Mouse (Mus musculus) kidney, postnatal 10 days (tissue): ENCODE results near the gene Clba1.
"Not testable (repeated sequence)": the region's sequence is repeated elsewhere in the genome, so short reads cannot be mapped to it uniquely, and the experiment has no call there.

ENCODE experiments used
- DNase-seq: peaks from one replicate; pipeline ENCODE4 v3.0.0; 2021; ENCODE audit warnings: mixed read lengths

Clba1 gene

DNA sequence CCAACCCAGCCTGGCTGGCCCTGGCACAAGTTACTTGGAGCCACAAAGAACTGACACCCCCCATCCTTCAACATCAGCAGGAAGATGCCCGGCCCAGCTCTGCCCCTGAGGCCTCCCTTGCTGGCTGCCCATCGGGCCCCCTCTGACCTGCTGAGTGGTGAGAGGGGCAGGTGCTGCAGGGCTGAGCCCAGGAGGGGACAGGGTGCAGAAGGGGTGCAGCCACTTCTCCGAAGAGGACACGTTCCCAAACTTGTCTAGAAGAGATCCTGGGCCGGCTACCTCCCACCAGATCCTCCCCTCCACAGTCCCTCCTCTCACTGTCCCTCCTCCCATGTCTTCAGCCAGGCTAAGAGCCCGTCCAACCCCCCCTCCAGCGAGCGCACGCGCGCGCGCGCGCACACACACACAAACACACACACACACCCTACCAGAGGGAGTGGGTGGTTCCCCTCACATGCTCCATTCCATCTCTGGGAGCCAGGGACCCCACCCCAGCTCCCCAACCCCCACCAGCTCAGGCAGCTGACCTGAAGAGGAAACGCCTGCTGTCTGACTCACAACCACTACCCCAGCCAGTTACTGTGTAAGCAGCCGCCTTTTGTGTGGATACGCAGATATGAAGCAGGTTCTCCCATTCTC lies 13.2 kb upstream of the Clba1 start:
- DNase-seq = no peak

DNA sequence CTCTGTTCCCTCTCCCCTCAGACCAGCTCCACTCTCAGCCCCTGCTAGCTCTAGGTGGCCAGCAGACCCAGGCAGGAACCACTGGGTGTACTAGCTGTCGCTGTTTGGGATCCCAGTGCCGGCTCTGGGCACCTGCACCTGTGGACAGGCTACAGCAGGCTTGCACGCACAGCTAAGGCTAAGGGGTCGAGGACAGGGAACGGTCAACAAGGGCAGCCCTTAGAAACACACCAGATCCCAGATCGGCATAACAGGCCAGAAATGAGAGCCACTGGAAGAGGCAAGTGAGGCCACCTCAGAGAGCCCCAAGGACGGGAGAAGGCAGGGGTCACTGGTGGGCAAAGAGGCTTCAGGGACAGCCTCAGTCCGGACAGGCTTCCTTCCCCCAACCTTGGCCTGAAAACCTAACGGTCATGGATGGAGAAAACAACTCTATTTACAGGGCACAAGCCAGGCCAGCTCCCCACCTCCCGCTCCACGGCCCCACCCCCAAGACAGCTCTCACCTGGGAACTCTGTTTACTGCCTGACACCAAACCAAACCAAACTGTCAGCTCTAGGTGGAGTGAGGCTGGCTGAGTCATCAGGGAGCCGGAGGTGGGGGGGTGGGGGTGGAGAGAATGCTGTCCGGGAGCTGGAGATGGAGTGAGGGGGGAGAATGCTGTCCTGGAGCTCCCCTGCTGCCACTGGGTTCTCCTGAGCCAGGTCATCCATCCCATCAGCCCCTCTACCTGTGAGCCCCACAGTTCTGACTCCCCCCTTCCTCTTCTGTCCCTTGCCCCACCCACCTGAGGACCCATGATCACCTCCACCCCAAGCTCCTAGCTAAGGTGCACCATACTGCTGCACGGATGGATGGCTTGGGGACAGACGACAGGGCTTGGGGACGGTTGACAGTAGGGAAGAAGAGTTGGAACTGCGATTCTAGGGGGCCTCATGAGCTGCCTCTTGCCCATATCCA lies 11.9 kb upstream of the Clba1 start:
- no peak for DNase-seq

DNA sequence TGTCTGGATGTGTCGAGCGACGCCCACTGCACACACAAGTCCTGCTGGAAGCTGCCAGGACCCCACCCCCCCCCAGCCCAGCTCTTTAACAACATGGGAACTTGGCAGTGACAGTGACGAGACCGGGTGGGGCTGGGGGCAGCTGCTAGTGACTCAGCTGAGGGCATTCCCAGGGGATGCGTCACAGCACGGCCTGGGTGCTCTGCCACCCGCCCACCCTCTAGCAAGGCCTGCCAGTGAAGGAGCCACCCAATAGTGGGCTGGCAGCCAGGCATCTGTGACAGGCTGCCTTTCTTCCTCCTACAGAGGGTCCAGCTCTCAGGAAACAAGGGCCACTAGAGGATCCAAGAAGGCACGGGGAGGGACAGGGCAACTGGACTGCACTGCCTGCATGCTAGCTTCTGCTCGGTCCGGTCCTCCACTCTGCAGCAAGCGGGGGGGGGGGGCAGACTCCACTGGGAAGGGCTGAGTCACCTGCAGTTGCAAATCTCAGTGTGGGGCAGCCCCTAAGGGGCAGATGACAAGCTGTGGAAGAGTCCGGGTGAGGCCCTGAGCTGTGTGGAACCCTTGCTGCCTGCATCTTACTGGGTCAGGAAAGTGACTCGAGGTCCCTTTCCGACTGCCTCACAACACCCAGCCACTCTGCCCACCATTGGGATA lies 10.9 kb upstream of the Clba1 start:
- no peak for DNase-seq

- DNase-seq = peak; percentile 52
These were observed 10.4 kb upstream of the Clba1 start for GRCm38 (mm10) chr12:112798332-112798681.

DNA sequence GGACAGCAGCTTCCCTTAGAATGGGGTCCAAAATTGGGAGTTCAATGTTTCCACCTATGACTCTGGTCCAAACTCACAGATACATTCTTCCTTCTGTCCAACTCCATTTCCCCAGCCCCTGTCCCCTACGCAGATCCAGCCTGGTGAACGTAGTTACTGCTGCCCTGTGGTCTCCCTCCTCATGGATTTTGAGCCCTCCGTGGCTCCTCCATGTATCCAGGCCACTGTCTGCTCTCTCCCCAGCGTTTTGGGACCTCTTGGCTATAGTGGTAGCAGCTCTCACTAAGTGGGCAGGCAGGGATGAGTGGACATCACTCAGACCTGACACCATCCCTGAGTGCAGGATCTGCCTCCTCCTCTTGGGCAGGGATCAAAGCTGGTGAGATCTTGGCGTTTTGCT lies 10.0 kb upstream of the Clba1 start:
- no peak for DNase-seq

GRCm38 (mm10) chr12:112799237-112799970 lies 9.3 kb upstream of the Clba1 start:
- DNase-seq = no peak

DNA sequence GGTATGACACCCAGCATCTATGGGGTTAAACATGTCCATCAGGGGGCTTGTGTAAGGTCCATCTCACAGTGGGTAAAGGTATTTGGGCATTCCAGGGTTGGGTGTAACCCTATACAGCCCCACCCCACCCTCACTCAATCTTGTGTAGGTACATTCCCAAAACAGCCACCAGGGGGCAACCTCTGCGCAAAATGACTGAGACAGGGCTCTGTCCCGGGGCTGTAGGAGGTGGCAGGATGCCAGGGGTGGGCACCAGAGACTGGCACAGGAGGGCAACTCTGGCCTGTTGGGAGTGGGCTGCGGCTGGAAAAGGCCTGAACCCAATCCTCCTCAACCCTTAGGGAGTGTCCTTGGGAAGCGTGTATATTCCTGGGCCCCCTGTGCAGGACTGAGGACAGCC lies 8.3 kb upstream of the Clba1 start:
- peak; percentile 83 for DNase-seq

DNA sequence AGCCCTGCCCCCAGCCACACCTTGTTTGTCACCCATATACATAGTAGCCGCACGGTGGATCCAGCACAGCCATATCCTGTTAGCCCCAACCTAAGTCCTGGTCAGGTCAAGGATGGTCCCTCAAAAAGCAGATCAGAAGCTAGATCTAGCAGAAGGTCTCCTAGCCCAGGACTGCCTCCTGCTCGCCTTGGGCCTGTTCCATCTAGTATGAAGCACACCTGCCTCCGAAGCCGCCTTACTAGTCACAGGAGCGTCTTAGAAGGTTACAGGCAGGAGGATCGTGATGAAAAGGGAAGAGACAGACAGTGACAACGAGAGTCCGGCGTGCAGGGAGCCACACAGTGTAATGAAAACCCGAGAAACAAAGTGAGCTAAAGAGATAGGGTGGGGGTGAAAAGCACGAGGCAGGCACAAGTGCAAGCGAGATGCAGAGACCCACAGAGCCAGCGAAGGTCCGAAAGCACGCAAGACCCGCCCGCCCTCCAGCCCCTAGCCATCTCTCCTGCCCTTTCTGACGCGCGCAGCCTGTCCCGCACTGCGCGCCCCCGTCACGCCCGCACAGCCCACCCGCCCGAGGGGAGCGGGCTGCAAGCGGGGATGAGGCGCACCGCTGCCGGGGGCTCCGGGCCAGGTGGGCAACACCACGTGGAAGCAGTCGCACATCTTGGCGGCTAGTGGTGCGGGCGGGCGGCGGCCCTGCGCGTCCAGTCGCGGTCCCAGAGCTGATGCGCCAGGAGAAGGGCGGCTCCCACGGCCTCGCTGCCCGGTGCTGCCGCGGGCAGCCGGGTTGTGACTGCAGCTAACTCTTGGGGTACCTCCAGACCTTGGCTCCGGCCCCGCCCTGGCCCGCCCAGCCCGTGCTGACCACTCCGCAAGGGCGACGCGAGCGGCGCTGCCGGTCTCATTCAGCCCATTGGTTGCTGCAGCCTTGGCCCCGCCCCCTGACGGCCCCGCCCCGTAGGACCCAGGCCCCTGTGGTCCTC lies 6.6 kb upstream of the Clba1 start, which contains the start of gene Ahnak2:
TSS of gene Ahnak2 (minus strand) at position 794 of the 983 bp plus-strand sequence.
- peak; percentile 70 for DNase-seq

GRCm38 (mm10) chr12:112802917-112803316 lies 5.8 kb upstream of the Clba1 start:
- no peak for DNase-seq

GRCm38 (mm10) chr12:112804046-112804445 lies 4.7 kb upstream of the Clba1 start:
- peak; percentile 53 for DNase-seq

DNA sequence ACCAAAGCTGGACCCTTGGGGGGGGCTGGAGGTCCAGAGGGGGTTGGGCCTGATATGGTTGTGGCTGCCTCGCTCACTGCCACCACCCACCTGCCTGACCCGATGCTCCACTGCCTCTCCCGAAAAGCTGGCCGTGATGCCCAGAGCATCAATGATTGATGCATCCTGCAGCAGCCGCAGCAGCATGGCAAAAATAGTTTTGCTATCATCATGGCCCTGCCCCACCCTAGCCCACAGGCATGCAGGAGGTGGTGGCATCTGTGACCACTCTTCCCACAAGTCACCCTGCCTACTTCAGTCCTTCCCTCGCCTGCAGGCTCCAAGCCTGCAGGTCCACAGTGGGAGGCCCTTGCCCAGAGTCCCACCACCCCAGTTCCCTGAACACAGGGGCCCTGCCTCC lies 2.7 kb upstream of the Clba1 start:
- DNase-seq = no peak

- no peak for DNase-seq
These were observed 941 bp upstream of the Clba1 start for GRCm38 (mm10) chr12:112807796-112808195.

DNA sequence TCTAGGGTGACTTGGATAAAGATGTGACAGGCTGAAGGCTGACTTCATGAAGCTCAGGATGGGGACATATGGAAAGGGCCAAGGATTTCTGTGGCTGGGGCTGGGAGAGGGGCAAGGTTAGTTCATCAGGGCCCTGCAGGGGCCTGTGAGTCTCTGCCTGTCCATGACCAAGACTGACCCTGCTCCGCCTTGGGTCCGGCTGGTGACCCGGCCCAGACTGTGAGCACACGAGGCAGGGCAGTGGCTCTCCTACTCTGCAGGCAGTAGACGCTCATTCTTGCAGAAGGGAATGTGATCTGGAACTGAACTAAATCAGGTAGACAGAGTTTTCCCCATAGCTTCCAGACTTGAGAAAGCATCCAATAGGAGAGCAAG lies 538 bp upstream of the Clba1 start:
- DNase-seq = no peak

GRCm38 (mm10) chr12:112809641-112810040 lies 904 bp downstream of the Clba1 start:
- no peak for DNase-seq

GRCm38 (mm10) chr12:112810092-112810885 lies 1.6 kb downstream of the Clba1 start:
- DNase-seq = no peak

GRCm38 (mm10) chr12:112813370-112813769 lies 4.6 kb downstream of the Clba1 start:
- DNase-seq = peak; percentile 67

DNA sequence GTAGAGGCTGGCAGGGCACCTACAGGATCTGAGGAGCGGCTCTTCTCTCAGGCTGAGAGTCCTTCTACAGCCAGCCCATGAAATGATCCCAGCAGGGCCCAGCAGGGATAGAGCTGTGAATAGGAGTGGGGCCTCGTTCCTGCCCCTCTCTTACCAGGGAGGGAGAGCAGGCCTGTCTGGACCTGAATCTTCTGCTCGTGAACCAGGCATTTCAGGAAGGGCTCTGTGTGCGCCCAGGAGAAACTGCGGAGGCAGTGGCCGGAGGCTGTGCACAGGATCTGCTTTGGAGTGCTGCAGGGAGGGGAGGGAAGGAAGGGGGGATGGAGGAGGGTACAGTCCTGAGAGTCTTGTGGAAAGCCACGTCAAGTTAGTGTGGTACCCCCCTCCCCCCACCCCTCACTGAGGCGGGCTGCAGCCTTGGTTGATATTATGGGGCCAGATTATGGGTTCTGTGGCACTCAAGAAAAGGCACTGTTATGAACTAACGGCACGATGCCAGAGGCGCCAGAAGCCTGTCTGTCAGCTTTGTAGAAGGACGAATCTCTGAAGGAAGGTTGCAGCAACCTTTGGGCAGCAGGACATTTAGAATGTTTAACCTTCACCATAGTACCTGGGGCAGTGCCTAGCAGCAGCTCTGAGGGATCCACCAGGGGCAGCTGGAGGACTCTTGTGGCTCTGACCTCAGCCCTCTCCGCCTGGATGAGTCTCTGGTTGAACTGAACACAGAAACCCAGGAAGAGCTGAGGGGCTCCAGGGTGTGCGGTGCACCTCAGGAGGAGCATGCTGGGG lies 6.1 kb downstream of the Clba1 start:
- DNase-seq = no peak

- DNase-seq = peak; percentile 76
These were observed 7.6 kb downstream of the Clba1 start for GRCm38 (mm10) chr12:112816294-112816693.

- DNase-seq = not testable (repeated sequence)
These were observed 8.1 kb downstream of the Clba1 start for GRCm38 (mm10) chr12:112816866-112817265.
